Mouse (Mus musculus): Measurements from ENCODE around the gene Cd320.
"Not testable (repeated sequence)": the region's sequence is repeated elsewhere in the genome, so short reads cannot be mapped to it uniquely, and the experiment has no call there.

Cd320 gene

GRCm38 (mm10) chr17:33898193-33898592 lies 55.3 kb downstream of the Cd320 start:
- DNase-seq (ENCODE audit: low spot score in 2 of 2), result not testable (repeated sequence)
